In the genomic region with DNA sequence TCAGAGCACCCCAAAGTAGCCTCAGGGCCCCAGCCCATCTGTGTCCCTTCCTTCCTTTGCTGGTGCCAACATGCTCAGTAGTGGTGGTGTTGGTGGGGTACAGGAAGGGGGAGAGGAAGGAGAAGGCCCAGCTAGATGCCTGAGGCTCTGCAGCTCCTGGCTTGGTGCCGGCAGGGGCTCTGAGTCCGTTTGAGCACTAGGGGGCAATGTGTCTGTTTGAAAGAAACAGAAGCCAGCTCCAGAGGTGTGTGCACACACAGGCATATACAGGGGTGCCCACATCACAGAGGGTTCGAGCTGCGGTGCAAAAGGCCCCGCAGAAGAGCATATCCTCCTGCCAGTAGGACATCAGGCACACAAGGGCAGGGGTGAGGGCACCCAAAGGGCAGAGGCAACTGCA, we compare ENCODE assay signal across 8 mouse cellular contexts. TPM values are rescaled to one million over a fixed set of nuclear protein-coding genes. Genes with fewer than 3 reads are reported as not detected.
DNase-seq lines count a peak whose midpoint lies in the region; ATAC-seq and TF ChIP-seq lines count a peak whose summit lies in the region.

No protein-coding gene starts in this region.

- no peaks in the 10 kb centered on the region for H3K79me2 ChIP-seq in CH12.LX (replicated peaks; ENCODE audit: control insufficient read depth, extremely low read depth, insufficient read depth, poor library complexity, severe bottlenecking)

- TF ChIP-seq CTCF in CH12.LX (conservative IDR thresholded peaks at IDR 0.05 in 1 of 2, IDR thresholded peaks at IDR 0.05 in 1 of 2; ENCODE audit: low read depth in 2 of 2, low read length in 2 of 2) = peak in 1 of 2 experiments; percentile 46; a peak in 2 of 4 replicates

- peak; percentile 14 for DNase-seq in CH12.LX (ENCODE audit: extremely low read depth)
- DNase-seq in adrenal gland, postnatal 25 days = peak; percentile 76
- peak; percentile 86 for DNase-seq in hindbrain, embryonic 11.5 days (ENCODE audit: low spot score)
- DNase-seq in layer of hippocampus, adult 9-11 months = peak; percentile 80
- DNase-seq in lung, postnatal 36 days = peak; percentile 86
- DNase-seq in retina, postnatal 7 days (ENCODE audit: low read depth, low spot score) = peak; percentile 66
- peak; percentile 70 to 85 for DNase-seq in urinary bladder, postnatal 4 days (ENCODE audit: low spot score in 2 of 2)

- no peaks in the 10 kb centered on the region for H3K36me3 ChIP-seq in CH12.LX (replicated peaks in 1 of 2; ENCODE audit: control insufficient read depth in 1 of 2, insufficient read depth in 1 of 2, low read length in 1 of 2)
- no peaks in the 10 kb centered on the region for H3K36me3 ChIP-seq in forebrain, embryonic 16.5 days (ENCODE audit: control insufficient read depth, insufficient read depth)
- no peaks in the 10 kb centered on the region for H3K36me3 ChIP-seq in hindbrain, embryonic 11.5 days (ENCODE audit: control insufficient read depth, insufficient read depth, low read length)

- TF ChIP-seq POLR2A in CH12.LX (IDR thresholded peaks at IDR 0.05; ENCODE audit: low read depth, low read length) = no peak

- no peak for TF ChIP-seq EP300 in CH12.LX (IDR thresholded peaks at IDR 0.05; ENCODE audit: low read length)

- H3K4me3 ChIP-seq in CH12.LX (replicated peaks in 1 of 3; ENCODE audit: low read depth in 2 of 3, low read length in 2 of 3, poor library complexity in 1 of 3) = no peak overlapping the region
- H3K4me3 ChIP-seq in forebrain, embryonic 16.5 days (replicated peaks; ENCODE audit: low read length) = peak overlapping the region; percentile 71
- no peak overlapping the region for H3K4me3 ChIP-seq in hindbrain, embryonic 11.5 days (ENCODE audit: low read depth, low read length)

- peaks cover 29% of the 10 kb centered on the region for H3K9me3 ChIP-seq in CH12.LX (replicated peaks; ENCODE audit: low read length)
- H3K9me3 ChIP-seq in forebrain, embryonic 16.5 days (ENCODE audit: control insufficient read depth, low read length) = no peaks in the 10 kb centered on the region
- no peaks in the 10 kb centered on the region for H3K9me3 ChIP-seq in hindbrain, embryonic 11.5 days (ENCODE audit: control insufficient read depth, low read length)

- dilution Hi-C loops in CH12.LX (cut with MboI; ENCODE audit: extremely low pct_ligation_motif_present, extremely low pct_unique_long_range_greater_than_20kb, low sequenced_read_pairs) = no loop called here

- in situ Hi-C loops in CH12.LX (cut with MboI; ENCODE audit: low pct_ligation_motif_present, low pct_unique_long_range_greater_than_20kb, low sequenced_read_pairs) = no loop called here

- 1% methylated on average over 5 of the region's 5 CpGs for WGBS in forebrain, embryonic 16.5 days
- 0% methylated on average over 5 of the region's 5 CpGs for WGBS in hindbrain, embryonic 11.5 days

- no peaks in the 10 kb centered on the region for H3K4me1 ChIP-seq in CH12.LX (ENCODE audit: control insufficient read depth in 1 of 2, insufficient read depth in 2 of 2)
- peaks cover 23% of the 10 kb centered on the region for H3K4me1 ChIP-seq in forebrain, embryonic 16.5 days (replicated peaks; ENCODE audit: control insufficient read depth, insufficient read depth, low read length)
- peaks cover 10% of the 10 kb centered on the region for H3K4me1 ChIP-seq in hindbrain, embryonic 11.5 days (replicated peaks; ENCODE audit: control insufficient read depth, insufficient read depth, low read length)

- peaks cover 32% of the 10 kb centered on the region for H3K27me3 ChIP-seq in CH12.LX (replicated peaks)
- no peaks in the 10 kb centered on the region for H3K27me3 ChIP-seq in forebrain, embryonic 16.5 days (replicated peaks; ENCODE audit: control insufficient read depth, insufficient read depth, low read length)
- peaks cover 2% of the 10 kb centered on the region; the same call in 1 of the 2 replicates for H3K27me3 ChIP-seq in hindbrain, embryonic 11.5 days (ENCODE audit: control insufficient read depth, insufficient read depth, low read length)

- H3K9ac ChIP-seq in CH12.LX (ENCODE audit: insufficient read depth, low read depth) = no peak overlapping the region
- peak overlapping the region; percentile 89 for H3K9ac ChIP-seq in forebrain, embryonic 16.5 days (replicated peaks; ENCODE audit: low read depth, low read length)
- H3K9ac ChIP-seq in hindbrain, embryonic 11.5 days (ENCODE audit: low read depth, low read length) = peak overlapping the region; percentile 43; the same call in 1 of the 2 replicates

- ATAC-seq in forebrain, embryonic 16.5 days = peak; percentile 37
- ATAC-seq in hindbrain, embryonic 11.5 days (ENCODE audit: low FRiP score) = peak; percentile 25; the same call in 1 of the 2 replicates

- no peak overlapping the region for H3K27ac ChIP-seq in CH12.LX (ENCODE audit: insufficient read depth, low read depth)
- H3K27ac ChIP-seq in forebrain, embryonic 16.5 days (ENCODE audit: low read length) = peak overlapping the region; percentile 98
- peak overlapping the region; percentile 74 for H3K27ac ChIP-seq in hindbrain, embryonic 11.5 days (ENCODE audit: low read depth, low read length)

- H3K4me2 ChIP-seq in CH12.LX (ENCODE audit: insufficient read depth, low read depth, poor library complexity, severe bottlenecking) = no peak overlapping the region
- H3K4me2 ChIP-seq in forebrain, embryonic 16.5 days (ENCODE audit: low read length) = peak overlapping the region; percentile 68
- peak overlapping the region; percentile 98 for H3K4me2 ChIP-seq in hindbrain, embryonic 11.5 days (replicated peaks; ENCODE audit: low read depth, low read length)

- peak; percentile 52 for TF ChIP-seq RAD21 in CH12.LX (IDR thresholded peaks at IDR 0.05; ENCODE audit: low read depth, low read length)

TF ChIP-seq in CH12.LX, 34 proteins besides CTCF, POLR2A, EP300 and RAD21:
- TF ChIP-seq USF2 (conservative IDR thresholded peaks at IDR 0.05; ENCODE audit: low read depth, low read length) (no peak), SMC3 (IDR thresholded peaks at IDR 0.05; ENCODE audit: low read depth, low read length) (peak; percentile 30)

RNA-seq across cellular contexts. Expression of a gene that starts 3.0 kb away (rescaled TPM):
- total RNA-seq in CH12.LX (2012; rRNA removed) = not detected in 2 replicates
- not detected in 2 replicates for total RNA-seq in CH12.LX (2014; rRNA removed)
- polyA plus RNA-seq in CH12.LX (2012; ENCODE audit: insufficient read length, low read depth) = not detected in 2 replicates
- total RNA-seq in adrenal gland, postnatal 25 days (2021) = 2.3 and 4.9 TPM in 2 replicates
- polyA plus RNA-seq in forebrain, embryonic 16.5 days (2015; fragmentation: Nextera tagmentation; extraction: Ambion mirVana) = 99.6 and 106 TPM in 2 replicates
- polyA plus RNA-seq in hindbrain, embryonic 11.5 days (2014; fragmentation: Nextera tagmentation; extraction: Ambion mirVana) = 41.9 and 42.5 TPM in 2 replicates

Comparison
In these comparisons a context has a peak if more than half of its experiments do, and no peak if none do; other contexts are left out.
1. DNase-seq: peak in every context shown above with its lines; median percentile 86 in hindbrain, embryonic 11.5 days; 86 in lung, postnatal 36 days; 80 in layer of hippocampus, adult 9-11 months; 78 in urinary bladder, postnatal 4 days; 76 in adrenal gland, postnatal 25 days; 66 in retina, postnatal 7 days; 14 in CH12.LX.
2. RNA of a gene that starts 3.0 kb away (polyA plus RNA-seq): 99.6 to 106 TPM in forebrain, embryonic 16.5 days and 41.9 to 42.5 TPM in hindbrain, embryonic 11.5 days; not detected in CH12.LX; every median in the first group is over 10 times any median in the second.